Mouse (Mus musculus): Measurements from ENCODE around the gene Pik3cb. TPM values are rescaled to one million over a fixed set of nuclear protein-coding genes. Genes with fewer than 3 reads are reported as not detected.

Pik3cb gene
- polyA plus RNA-seq, 1 experiment = 3.0 TPM

GRCm38 (mm10) chr9:99009898-99010199 is 130.6 kb downstream of the Pik3cb start:
- Histone ChIP-seq H3K27me3 (ENCODE audit: control insufficient read depth, insufficient read depth, insufficient read length) (no peaks in the 10 kb centered on the region), H3ac (ENCODE audit: control insufficient read depth, insufficient read length) (no peak overlapping the region), H3K4me2 (ENCODE audit: low read depth) (peak overlapping the region; percentile 67), H3K4me3 (peak overlapping the region; percentile 8), H3K36me3 (ENCODE audit: control insufficient read depth, insufficient read depth) (no peaks in the 10 kb centered on the region), H3K79me2 (ENCODE audit: control insufficient read depth, insufficient read depth) (no peaks in the 10 kb centered on the region)
- no peak for TF ChIP-seq MAX (IDR thresholded peaks at IDR 0.05; ENCODE audit: low read depth)

- Histone ChIP-seq H3K4me2 (ENCODE audit: low read depth) (peak overlapping the region; percentile 67), H3K36me3 (ENCODE audit: control insufficient read depth, insufficient read depth) (no peaks in the 10 kb centered on the region), H3K79me2 (ENCODE audit: control insufficient read depth, insufficient read depth) (no peaks in the 10 kb centered on the region), H3ac (ENCODE audit: control insufficient read depth, insufficient read length) (no peak overlapping the region), H3K27me3 (ENCODE audit: control insufficient read depth, insufficient read depth, insufficient read length) (no peaks in the 10 kb centered on the region), H3K4me3 (peak overlapping the region; percentile 8)
- TF ChIP-seq E2F4 (IDR thresholded peaks at IDR 0.05; ENCODE audit: insufficient read depth) = no peak
Observed at GRCm38 (mm10) chr9:99009069-99009897, 131.1 kb downstream of the Pik3cb start.

GRCm38 (mm10) chr9:99001326-99001725 is 139.1 kb downstream of the Pik3cb start:
- Histone ChIP-seq H3K27me3 (ENCODE audit: control insufficient read depth, insufficient read depth, insufficient read length) (no peaks in the 10 kb centered on the region), H3K4me2 (ENCODE audit: low read depth) (no peak overlapping the region), H3K36me3 (ENCODE audit: control insufficient read depth, insufficient read depth) (peaks cover 5% of the 10 kb centered on the region), H3ac (ENCODE audit: control insufficient read depth, insufficient read length) (no peak overlapping the region), H3K4me3 (no peak overlapping the region), H3K79me2 (ENCODE audit: control insufficient read depth, insufficient read depth) (no peaks in the 10 kb centered on the region)
- TF ChIP-seq MAX (IDR thresholded peaks at IDR 0.05; ENCODE audit: low read depth) (no peak), POLR2A (IDR thresholded peaks at IDR 0.05; ENCODE audit: insufficient read length, low read depth) (no peak), USF1 (IDR thresholded peaks at IDR 0.05; ENCODE audit: low read depth) (no peak), REST (IDR thresholded peaks at IDR 0.05; ENCODE audit: insufficient read depth, insufficient read length) (no peak)

GRCm38 (mm10) chr9:98999881-99000339 is 140.5 kb downstream of the Pik3cb start:
- Histone ChIP-seq H3K4me2 (ENCODE audit: low read depth) (no peak overlapping the region), H3K4me3 (no peak overlapping the region), H3ac (ENCODE audit: control insufficient read depth, insufficient read length) (no peak overlapping the region), H3K36me3 (ENCODE audit: control insufficient read depth, insufficient read depth) (peaks cover 5% of the 10 kb centered on the region), H3K27me3 (ENCODE audit: control insufficient read depth, insufficient read depth, insufficient read length) (no peaks in the 10 kb centered on the region), H3K79me2 (ENCODE audit: control insufficient read depth, insufficient read depth) (no peaks in the 10 kb centered on the region)
- no peak for TF ChIP-seq SRF (IDR thresholded peaks at IDR 0.05; ENCODE audit: control insufficient read depth, insufficient read length, low read depth)
- no peak for TF ChIP-seq TCF12 (IDR thresholded peaks at IDR 0.05; ENCODE audit: insufficient read depth, poor library complexity, severe bottlenecking)
- TF ChIP-seq E2F4 (IDR thresholded peaks at IDR 0.05; ENCODE audit: insufficient read depth) = no peak
- TF ChIP-seq TCF3 (IDR thresholded peaks at IDR 0.05; ENCODE audit: insufficient read length, low read depth) = no peak
- no peak for TF ChIP-seq CEBPB (IDR thresholded peaks at IDR 0.05; ENCODE audit: insufficient read depth, poor library complexity, severe bottlenecking)
- TF ChIP-seq USF1 (IDR thresholded peaks at IDR 0.05; ENCODE audit: low read depth) = no peak
- TF ChIP-seq MYOG (IDR thresholded peaks at IDR 0.05; ENCODE audit: control insufficient read depth in 1 of 3, insufficient read depth in 1 of 3, insufficient read length in 2 of 3, low read depth in 2 of 3) = no peak
- no peak for TF ChIP-seq POLR2A (IDR thresholded peaks at IDR 0.05; ENCODE audit: insufficient read length, low read depth)
- no peak for TF ChIP-seq REST (IDR thresholded peaks at IDR 0.05; ENCODE audit: insufficient read depth, insufficient read length)
- no peak for TF ChIP-seq MAX (IDR thresholded peaks at IDR 0.05; ENCODE audit: low read depth)
- TF ChIP-seq POLR2AphosphoS2 (IDR thresholded peaks at IDR 0.05; ENCODE audit: insufficient read length, low read depth) = no peak
- no peak for TF ChIP-seq MYOD1 (IDR thresholded peaks at IDR 0.05; ENCODE audit: control insufficient read depth in 1 of 3, insufficient read length in 2 of 3, low read depth in 2 of 3)

- Histone ChIP-seq H3ac (ENCODE audit: control insufficient read depth, insufficient read length) (no peak overlapping the region), H3K4me3 (no peak overlapping the region), H3K27me3 (ENCODE audit: control insufficient read depth, insufficient read depth, insufficient read length) (no peaks in the 10 kb centered on the region), H3K36me3 (ENCODE audit: control insufficient read depth, insufficient read depth) (no peaks in the 10 kb centered on the region), H3K79me2 (ENCODE audit: control insufficient read depth, insufficient read depth) (no peaks in the 10 kb centered on the region), H3K4me2 (ENCODE audit: low read depth) (no peak overlapping the region)
- no peak for TF ChIP-seq TCF12 (IDR thresholded peaks at IDR 0.05; ENCODE audit: insufficient read depth, poor library complexity, severe bottlenecking)
- TF ChIP-seq TCF3 (IDR thresholded peaks at IDR 0.05; ENCODE audit: insufficient read length, low read depth) = no peak
- TF ChIP-seq POLR2A (IDR thresholded peaks at IDR 0.05; ENCODE audit: insufficient read length, low read depth) = no peak
- TF ChIP-seq MYOD1 (IDR thresholded peaks at IDR 0.05; ENCODE audit: control insufficient read depth in 1 of 3, insufficient read length in 2 of 3, low read depth in 2 of 3) = no peak
Observed at GRCm38 (mm10) chr9:98994103-98994502, 146.3 kb downstream of the Pik3cb start.

- H3K4me3 ChIP-seq = peak overlapping the region; percentile 39
- H3ac ChIP-seq (ENCODE audit: control insufficient read depth, insufficient read length) = peak overlapping the region; percentile 51
- H3K4me2 ChIP-seq (ENCODE audit: low read depth) = peak overlapping the region; percentile 97
- TF ChIP-seq POLR2AphosphoS2 (IDR thresholded peaks at IDR 0.05; ENCODE audit: insufficient read length, low read depth) (no peak), SRF (IDR thresholded peaks at IDR 0.05; ENCODE audit: control insufficient read depth, insufficient read length, low read depth) (no peak), POLR2A (IDR thresholded peaks at IDR 0.05; ENCODE audit: insufficient read length, low read depth) (no peak), TCF12 (IDR thresholded peaks at IDR 0.05; ENCODE audit: insufficient read depth, poor library complexity, severe bottlenecking) (no peak), TCF3 (IDR thresholded peaks at IDR 0.05; ENCODE audit: insufficient read length, low read depth) (no peak), REST (IDR thresholded peaks at IDR 0.05; ENCODE audit: insufficient read depth, insufficient read length) (no peak), E2F4 (IDR thresholded peaks at IDR 0.05; ENCODE audit: insufficient read depth) (no peak), MYOG (IDR thresholded peaks at IDR 0.05; ENCODE audit: control insufficient read depth in 1 of 3, insufficient read depth in 1 of 3, insufficient read length in 2 of 3, low read depth in 2 of 3) (no peak), MAX (IDR thresholded peaks at IDR 0.05; ENCODE audit: low read depth) (no peak), MYOD1 (IDR thresholded peaks at IDR 0.05; ENCODE audit: control insufficient read depth in 1 of 3, insufficient read length in 2 of 3, low read depth in 2 of 3) (no peak), CEBPB (IDR thresholded peaks at IDR 0.05; ENCODE audit: insufficient read depth, poor library complexity, severe bottlenecking) (no peak)
- H3K79me2 ChIP-seq (ENCODE audit: control insufficient read depth, insufficient read depth) = peaks cover 4% of the 10 kb centered on the region
- no peaks in the 10 kb centered on the region for H3K27me3 ChIP-seq (ENCODE audit: control insufficient read depth, insufficient read depth, insufficient read length)
- H3K36me3 ChIP-seq (ENCODE audit: control insufficient read depth, insufficient read depth) = no peaks in the 10 kb centered on the region
Observed at GRCm38 (mm10) chr9:98987131-98987530, 153.3 kb downstream of the Pik3cb start.

Data from myocyte (in vitro differentiated cells).